Mouse (Mus musculus): ENCODE results near the gene Pgm5. TPM values are rescaled to one million over a fixed set of nuclear protein-coding genes. Genes with fewer than 3 reads are reported as not detected.
A peak's percentile ranks its signal among the peaks of the same experiment; 100 is the strongest.

The Pgm5 gene
- polyA plus RNA-seq, 1 experiment from 2014 or later: 0.28 TPM

DNA sequence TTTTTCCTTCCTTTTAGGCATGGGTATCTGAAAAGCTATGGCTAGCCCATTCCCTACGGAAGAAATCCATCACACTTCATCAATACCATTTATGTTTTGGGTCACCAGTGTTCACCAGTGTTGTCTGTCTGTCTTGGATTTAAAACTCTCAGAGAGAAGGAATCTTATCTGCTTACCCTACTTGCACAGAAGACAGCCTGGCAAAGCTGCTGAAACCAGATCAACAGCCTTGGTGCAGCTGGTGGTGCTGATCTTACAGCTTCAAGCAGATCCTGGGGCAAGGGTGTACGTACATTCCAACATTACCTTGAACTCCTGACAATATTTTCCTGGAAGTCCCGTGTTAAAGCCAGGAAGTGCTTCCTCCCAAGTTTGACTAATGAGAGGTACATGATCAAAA lies 55.6 kb downstream of the Pgm5 start:
- no peak overlapping the region for H3K27ac ChIP-seq
- 46% methylated on average over 3 of the region's 3 CpGs for WGBS (ENCODE audit: insufficient replicate concordance)
- H3K36me3 ChIP-seq: no peaks in the 10 kb centered on the region
- no peak overlapping the region for H3K4me3 ChIP-seq (replicated peaks)
- ATAC-seq (ENCODE audit: low read depth) (peak; percentile 60; the same call in 1 of the 2 replicates), DNase-seq (no peak)
- H3K27me3 ChIP-seq: peaks cover 7% of the 10 kb centered on the region; the same call in 1 of the 2 replicates
- H3K4me1 ChIP-seq (replicated peaks): peaks cover 5% of the 10 kb centered on the region
- no peak overlapping the region for H3K4me2 ChIP-seq
- no peak overlapping the region for H3K9ac ChIP-seq
- H3K9me3 ChIP-seq (replicated peaks): no peaks in the 10 kb centered on the region

DNA sequence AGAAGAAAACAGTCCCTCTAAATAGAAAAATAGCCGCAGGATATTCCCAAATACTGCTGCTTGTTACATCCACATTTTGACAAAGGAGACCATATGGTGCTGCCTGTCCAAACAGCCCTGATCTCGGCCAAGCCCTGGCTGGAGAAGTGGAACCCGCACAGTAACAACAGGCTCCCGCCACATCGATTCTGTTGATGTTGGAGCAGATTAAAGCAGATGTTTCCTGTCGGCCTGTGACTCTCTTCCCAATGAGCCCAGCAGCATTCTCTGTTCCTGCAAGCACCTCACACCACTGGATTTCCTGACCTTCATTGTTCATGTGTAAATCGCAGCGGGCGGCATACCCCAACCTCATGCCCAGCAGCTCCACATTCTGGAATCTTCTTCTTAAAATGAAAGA lies 64.0 kb downstream of the Pgm5 start:
- no peak overlapping the region for H3K9ac ChIP-seq
- H3K36me3 ChIP-seq: no peaks in the 10 kb centered on the region
- peaks cover 45% of the 10 kb centered on the region for H3K4me1 ChIP-seq (replicated peaks)
- H3K27ac ChIP-seq: no peak overlapping the region
- no peaks in the 10 kb centered on the region for H3K9me3 ChIP-seq (replicated peaks)
- H3K4me2 ChIP-seq: no peak overlapping the region
- ATAC-seq (ENCODE audit: low read depth) (no peak), DNase-seq (no peak)
- H3K27me3 ChIP-seq: peaks cover 7% of the 10 kb centered on the region; the same call in 1 of the 2 replicates
- H3K4me3 ChIP-seq (replicated peaks): no peak overlapping the region
- 19% methylated on average over 9 of the region's 9 CpGs for WGBS (ENCODE audit: insufficient replicate concordance)

DNA sequence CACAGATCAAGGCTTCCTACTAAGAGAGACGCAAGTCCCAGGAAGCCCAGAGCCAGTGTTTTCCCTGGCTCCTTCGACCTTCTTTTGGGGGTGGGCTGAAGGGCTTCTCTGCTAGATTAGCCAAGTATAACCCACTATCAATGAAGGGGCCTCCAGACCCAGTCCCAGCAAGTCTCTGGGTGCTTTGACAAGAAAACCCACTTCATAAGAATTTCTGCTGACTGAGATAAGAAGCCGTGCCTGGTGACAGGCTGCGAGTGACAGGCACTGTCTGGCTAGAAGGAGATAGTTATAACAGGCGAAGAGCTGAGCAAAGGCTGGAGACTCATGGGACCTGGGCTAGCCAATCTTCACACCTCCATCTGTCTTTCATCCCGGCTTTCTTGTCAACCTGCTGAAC lies 67.3 kb downstream of the Pgm5 start:
- 11% methylated on average over 6 of the region's 6 CpGs for WGBS (ENCODE audit: insufficient replicate concordance)
- Histone ChIP-seq H3K9me3 (replicated peaks) (no peaks in the 10 kb centered on the region), H3K4me2 (peak overlapping the region; percentile 58), H3K4me1 (replicated peaks) (peaks cover 57% of the 10 kb centered on the region), H3K9ac (peak overlapping the region; percentile 59), H3K36me3 (no peaks in the 10 kb centered on the region), H3K4me3 (replicated peaks) (peak overlapping the region; percentile 9), H3K27me3 (no peaks in the 10 kb centered on the region), H3K27ac (peak overlapping the region; percentile 96)
- ATAC-seq (ENCODE audit: low read depth) (peak; percentile 97), DNase-seq (peak; percentile 81)

DNA sequence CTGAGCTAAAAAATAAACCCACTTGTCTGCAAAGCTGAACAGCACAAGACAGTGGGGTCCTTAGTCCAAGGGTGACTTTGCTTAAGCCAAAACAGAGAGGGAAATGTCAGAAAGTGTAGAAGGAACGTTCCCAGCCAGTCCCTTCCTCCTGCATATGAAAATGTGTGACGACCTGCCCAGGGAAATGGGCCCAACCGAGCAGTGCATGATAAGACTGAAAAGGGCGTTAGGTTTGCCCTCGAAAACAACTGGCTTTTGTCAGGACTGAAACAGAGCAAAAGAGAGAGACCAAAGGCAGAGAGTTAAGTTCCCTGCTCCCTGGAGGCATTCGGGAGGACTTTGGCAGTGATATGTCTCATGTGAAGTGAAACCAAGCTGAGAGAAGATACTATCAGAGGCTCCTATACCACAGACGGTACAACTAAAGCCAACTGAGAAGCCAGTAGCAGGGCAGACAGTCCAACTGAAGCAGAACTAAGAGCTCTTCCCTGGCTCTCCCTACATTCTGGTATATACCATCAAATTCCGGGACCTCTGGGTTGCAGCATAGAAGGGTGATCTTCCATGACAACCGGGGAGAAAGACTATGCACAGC lies 68.0 kb downstream of the Pgm5 start:
- H3K27ac ChIP-seq: peak overlapping the region; percentile 96
- H3K9me3 ChIP-seq (replicated peaks): no peaks in the 10 kb centered on the region
- H3K4me2 ChIP-seq: peak overlapping the region; percentile 58
- H3K36me3 ChIP-seq: no peaks in the 10 kb centered on the region
- H3K4me3 ChIP-seq (replicated peaks): peak overlapping the region; percentile 9; the same call in 1 of the 2 replicates
- whole genome bisulfite sequencing (ENCODE audit: insufficient replicate concordance): 24% methylated on average over 9 of the region's 9 CpGs
- peak; percentile 34 for DNase-seq
- H3K27me3 ChIP-seq: no peaks in the 10 kb centered on the region
- peak overlapping the region; percentile 59 for H3K9ac ChIP-seq
- peak; percentile 40 for ATAC-seq (ENCODE audit: low read depth)
- H3K4me1 ChIP-seq (replicated peaks): peaks cover 57% of the 10 kb centered on the region

DNA sequence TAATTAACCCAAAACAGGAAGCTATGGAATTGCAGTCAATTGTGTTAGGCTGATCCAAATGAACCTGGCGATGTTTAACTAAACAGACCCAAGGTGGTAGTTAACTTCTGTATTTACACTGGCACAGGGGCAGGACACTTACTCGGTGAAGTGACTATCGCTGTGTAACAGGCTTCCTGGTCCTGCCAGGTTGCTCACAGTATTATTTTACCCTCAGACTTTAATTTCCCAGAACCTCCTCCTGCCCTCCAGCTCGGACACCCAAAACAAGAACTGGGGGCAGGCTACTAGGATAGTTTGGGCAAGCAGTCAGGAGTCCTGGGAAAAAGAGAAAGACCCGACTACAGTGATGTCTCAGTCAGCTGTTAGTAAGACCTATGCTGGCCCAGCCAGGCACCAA lies 68.8 kb downstream of the Pgm5 start:
- Histone ChIP-seq H3K36me3 (no peaks in the 10 kb centered on the region), H3K27ac (peak overlapping the region; percentile 96), H3K4me1 (replicated peaks) (peaks cover 57% of the 10 kb centered on the region), H3K4me2 (no peak overlapping the region), H3K9me3 (replicated peaks) (no peaks in the 10 kb centered on the region), H3K9ac (peak overlapping the region; percentile 59; the same call in 1 of the 2 replicates), H3K27me3 (no peaks in the 10 kb centered on the region), H3K4me3 (replicated peaks) (no peak overlapping the region)
- WGBS (ENCODE audit: insufficient replicate concordance): 68% methylated on average over 5 of the region's 5 CpGs
- ATAC-seq (ENCODE audit: low read depth) (no peak), DNase-seq (no peak)

DNA sequence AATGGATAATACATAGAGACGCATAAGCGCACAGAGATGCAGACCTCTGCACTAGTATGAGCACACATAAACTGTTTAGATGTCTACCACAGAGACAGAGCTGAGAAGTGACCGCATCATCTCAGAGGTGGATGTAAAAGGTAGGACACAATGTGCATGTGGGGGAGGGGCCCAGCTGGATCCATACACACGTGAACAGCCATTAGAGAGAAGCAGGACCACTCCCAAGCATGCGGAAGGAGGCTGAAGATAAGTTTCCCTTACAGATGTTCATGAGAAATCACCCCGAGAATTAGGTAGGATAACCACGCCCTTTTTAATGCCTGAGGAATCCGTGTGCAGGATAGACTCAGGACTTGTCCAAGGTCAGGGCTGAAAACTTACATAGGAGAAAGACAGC lies 75.8 kb downstream of the Pgm5 start:
- H3K9me3 ChIP-seq (replicated peaks): no peaks in the 10 kb centered on the region
- no peak overlapping the region for H3K27ac ChIP-seq
- no peaks in the 10 kb centered on the region for H3K36me3 ChIP-seq
- H3K27me3 ChIP-seq: no peaks in the 10 kb centered on the region
- 55% methylated on average over 8 of the region's 8 CpGs for whole genome bisulfite sequencing (ENCODE audit: insufficient replicate concordance)
- H3K9ac ChIP-seq: no peak overlapping the region
- ATAC-seq (ENCODE audit: low read depth) (peak; percentile 43; the same call in 1 of the 2 replicates), DNase-seq (no peak)
- peaks cover 9% of the 10 kb centered on the region for H3K4me1 ChIP-seq (replicated peaks)
- H3K4me2 ChIP-seq: no peak overlapping the region
- no peak overlapping the region for H3K4me3 ChIP-seq (replicated peaks)

DNA sequence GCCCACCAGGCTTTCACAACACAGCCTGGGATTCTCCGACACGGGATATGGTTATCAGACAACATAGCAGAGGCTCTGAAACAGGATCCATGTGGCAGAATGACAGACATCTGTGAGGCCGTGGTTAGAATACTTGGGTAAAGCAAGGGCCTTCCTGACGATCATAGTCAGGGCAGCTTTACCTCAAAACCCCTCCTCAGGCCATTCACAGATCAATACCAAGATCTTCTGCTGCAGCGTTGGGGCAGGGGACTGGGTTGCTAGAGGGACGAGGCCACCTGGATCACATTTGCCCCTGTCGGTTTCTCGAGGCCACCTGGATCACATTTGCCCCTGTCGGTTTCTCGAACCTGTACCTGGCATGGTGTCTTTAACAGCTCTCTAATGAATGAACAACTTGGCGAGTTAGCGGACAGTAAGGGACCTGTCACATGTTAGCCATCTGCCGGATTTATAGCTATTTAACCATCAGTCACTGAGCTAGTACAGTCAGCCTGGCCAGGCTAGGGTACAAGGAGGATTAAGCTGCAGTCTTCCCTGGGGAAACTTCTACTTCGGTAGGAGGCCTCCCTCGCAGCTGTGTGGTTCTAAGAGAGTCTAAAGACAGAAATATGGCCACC lies 76.5 kb downstream of the Pgm5 start:
- H3K4me2 ChIP-seq: no peak overlapping the region
- no peak overlapping the region for H3K9ac ChIP-seq
- peaks cover 9% of the 10 kb centered on the region for H3K4me1 ChIP-seq (replicated peaks)
- no peak overlapping the region for H3K4me3 ChIP-seq (replicated peaks)
- no peaks in the 10 kb centered on the region for H3K36me3 ChIP-seq
- ATAC-seq (ENCODE audit: low read depth): no peak
- WGBS (ENCODE audit: insufficient replicate concordance): 68% methylated on average over 15 of the region's 15 CpGs
- no peaks in the 10 kb centered on the region for H3K27me3 ChIP-seq
- H3K9me3 ChIP-seq (replicated peaks): no peaks in the 10 kb centered on the region
- DNase-seq: no peak
- H3K27ac ChIP-seq: no peak overlapping the region

DNA sequence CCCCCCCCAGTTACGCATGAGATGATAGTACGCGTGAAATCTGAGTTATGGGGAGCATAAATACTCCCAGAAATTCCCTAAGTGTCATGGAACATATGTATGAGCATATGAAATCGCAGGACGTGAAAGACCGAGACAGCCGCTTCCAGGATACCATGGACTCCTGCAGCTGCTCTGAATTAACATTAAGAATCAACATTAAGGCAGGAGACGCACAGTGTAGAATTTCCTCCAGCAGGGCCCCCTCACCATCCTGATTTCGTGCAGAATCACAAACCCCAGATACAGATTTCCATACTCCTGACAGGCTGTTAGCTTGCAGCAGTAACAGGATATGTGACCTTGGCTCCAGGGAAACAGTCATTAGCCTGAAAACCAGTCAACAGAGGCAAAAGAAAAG lies 77.9 kb downstream of the Pgm5 start:
- no peak overlapping the region for H3K27ac ChIP-seq
- H3K36me3 ChIP-seq: no peaks in the 10 kb centered on the region
- no peak overlapping the region for H3K4me3 ChIP-seq (replicated peaks)
- H3K27me3 ChIP-seq: no peaks in the 10 kb centered on the region
- DNase-seq: no peak
- no peak for ATAC-seq (ENCODE audit: low read depth)
- H3K9ac ChIP-seq: no peak overlapping the region
- 68% methylated on average over 9 of the region's 9 CpGs for WGBS (ENCODE audit: insufficient replicate concordance)
- H3K4me1 ChIP-seq (replicated peaks): peaks cover 9% of the 10 kb centered on the region
- H3K9me3 ChIP-seq (replicated peaks): no peaks in the 10 kb centered on the region
- H3K4me2 ChIP-seq: no peak overlapping the region

DNA sequence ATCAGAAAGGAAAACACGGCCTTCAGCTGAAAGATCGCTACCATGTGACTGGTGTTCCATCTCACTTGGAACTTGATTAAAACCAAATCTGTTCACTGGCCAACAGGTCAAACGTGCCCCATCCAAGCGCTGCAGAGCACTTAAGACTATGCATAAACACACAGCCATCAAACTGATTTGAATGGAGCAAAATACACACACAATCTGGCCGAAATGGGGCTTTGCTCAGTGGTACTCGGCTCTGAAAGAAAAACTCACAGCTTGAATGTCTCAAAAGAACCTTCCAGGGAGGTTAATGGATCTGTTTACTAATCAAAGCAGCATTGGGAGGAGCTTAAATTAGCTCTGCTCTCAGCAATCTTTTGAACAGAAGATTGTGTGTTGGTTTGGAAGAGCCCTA lies 81.7 kb downstream of the Pgm5 start:
- Histone ChIP-seq H3K27ac (no peak overlapping the region), H3K9me3 (replicated peaks) (no peaks in the 10 kb centered on the region), H3K9ac (no peak overlapping the region), H3K4me1 (replicated peaks) (no peaks in the 10 kb centered on the region), H3K4me3 (replicated peaks) (no peak overlapping the region), H3K4me2 (no peak overlapping the region), H3K36me3 (no peaks in the 10 kb centered on the region), H3K27me3 (no peaks in the 10 kb centered on the region)
- DNase-seq (no peak), ATAC-seq (ENCODE audit: low read depth) (no peak)
- WGBS (ENCODE audit: insufficient replicate concordance): 58% methylated on average over 6 of the region's 6 CpGs

DNA sequence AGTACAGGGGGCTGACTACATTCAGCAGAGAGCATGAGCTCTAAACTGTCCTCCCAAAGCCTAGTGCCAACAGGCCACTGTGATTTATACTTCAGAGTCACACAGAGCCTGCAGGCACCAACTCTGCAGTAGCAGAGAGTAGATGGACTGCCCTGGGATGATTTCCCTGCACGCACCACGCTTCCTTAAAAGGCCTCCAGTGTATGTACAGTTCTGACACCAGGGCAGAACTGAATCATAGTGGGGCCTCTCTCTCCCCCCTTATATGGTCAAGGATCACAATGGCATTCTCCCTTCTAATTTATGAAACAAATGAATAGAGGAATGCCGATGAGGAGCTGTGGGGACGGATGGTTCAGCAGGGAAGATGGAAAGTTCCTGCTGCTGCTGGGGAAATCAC lies 91.3 kb downstream of the Pgm5 start:
- H3K27ac ChIP-seq: no peak overlapping the region

DNA sequence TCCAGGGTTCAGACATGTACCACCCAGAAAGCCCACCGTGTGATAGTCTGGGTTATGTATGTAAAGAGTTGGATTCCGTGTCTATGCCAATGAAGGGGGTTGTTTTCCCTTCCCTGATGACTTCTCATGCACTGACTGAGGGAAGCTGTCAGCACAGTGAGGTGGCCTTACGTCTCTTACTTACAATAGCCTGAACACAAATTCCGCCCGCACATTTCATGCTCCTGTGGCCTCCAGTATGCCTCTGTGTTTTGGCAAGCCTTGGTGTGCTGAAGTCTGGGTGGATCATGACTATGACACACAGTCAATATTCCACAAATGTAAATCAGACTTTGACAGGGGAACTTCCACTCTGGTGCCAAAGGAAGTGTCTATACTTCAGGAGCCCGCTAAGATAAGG lies 94.3 kb downstream of the Pgm5 start:
- H3K4me3 ChIP-seq (replicated peaks): no peak overlapping the region
- DNase-seq (no peak), ATAC-seq (ENCODE audit: low read depth) (no peak)
- no peak overlapping the region for H3K9ac ChIP-seq
- 66% methylated on average over 6 of the region's 6 CpGs for WGBS (ENCODE audit: insufficient replicate concordance)
- no peaks in the 10 kb centered on the region for H3K27me3 ChIP-seq
- H3K27ac ChIP-seq: no peak overlapping the region
- H3K36me3 ChIP-seq: no peaks in the 10 kb centered on the region
- no peaks in the 10 kb centered on the region for H3K4me1 ChIP-seq (replicated peaks)
- H3K9me3 ChIP-seq (replicated peaks): no peaks in the 10 kb centered on the region
- H3K4me2 ChIP-seq: no peak overlapping the region

More for the DNA sequence above, 91.3 kb downstream of the Pgm5 start:
- Histone ChIP-seq H3K36me3 (no peaks in the 10 kb centered on the region), H3K27me3 (no peaks in the 10 kb centered on the region), H3K4me2 (no peak overlapping the region), H3K9ac (no peak overlapping the region), H3K4me1 (replicated peaks) (no peaks in the 10 kb centered on the region), H3K4me3 (replicated peaks) (no peak overlapping the region), H3K9me3 (replicated peaks) (no peaks in the 10 kb centered on the region)
- DNase-seq (no peak), ATAC-seq (ENCODE audit: low read depth) (no peak)
- WGBS (ENCODE audit: insufficient replicate concordance): 74% methylated on average over 4 of the region's 4 CpGs

Measured in liver, embryonic 13.5 days (tissue).